Mouse (Mus musculus) MEL (cell line): Measurements from ENCODE around the gene Cfap54.

Experiments
- CTCF ChIP-seq, 3 experiments: IDR thresholded peaks in 2 of 3; conservative IDR thresholded peaks in 1 of 3; 2 replicates each; pipeline ENCODE4 v1.5.1; 2011 to 2012; ENCODE audit warnings: low read length in 3 of 3, low read depth in 2 of 3, mild to moderate bottlenecking in 2 of 3, improper control_type of control experiment in 1 of 3, inconsistent platforms in 1 of 3, mixed read lengths in 1 of 3, moderate library complexity in 1 of 3; ENCODE audit not compliant: control insufficient read depth in 1 of 3, insufficient read depth in 1 of 3, poor library complexity in 1 of 3, severe bottlenecking in 1 of 3
- MAFK ChIP-seq: IDR thresholded peaks from 2 replicates; pipeline ENCODE4 v1.6.1; 2011; ENCODE audit warnings: low read depth, mild to moderate bottlenecking, low read length, improper control_type of control experiment, borderline replicate concordance
- POLR2A ChIP-seq, 2 experiments: IDR thresholded peaks; 2 replicates each; pipeline ENCODE4 v1.6.1; 2011 to 2012; ENCODE audit warnings: low read length in 2 of 2, mild to moderate bottlenecking in 2 of 2, control low read depth in 1 of 2, improper control_type of control experiment in 1 of 2, low read depth in 1 of 2, moderate library complexity in 1 of 2; ENCODE audit not compliant: control insufficient read depth in 1 of 2, insufficient read depth in 1 of 2, poor library complexity in 1 of 2
- SMC3 ChIP-seq: IDR thresholded peaks from 2 replicates; pipeline ENCODE4 v1.6.1; 2011; ENCODE audit warnings: low read depth, low read length, improper control_type of control experiment

DNA sequence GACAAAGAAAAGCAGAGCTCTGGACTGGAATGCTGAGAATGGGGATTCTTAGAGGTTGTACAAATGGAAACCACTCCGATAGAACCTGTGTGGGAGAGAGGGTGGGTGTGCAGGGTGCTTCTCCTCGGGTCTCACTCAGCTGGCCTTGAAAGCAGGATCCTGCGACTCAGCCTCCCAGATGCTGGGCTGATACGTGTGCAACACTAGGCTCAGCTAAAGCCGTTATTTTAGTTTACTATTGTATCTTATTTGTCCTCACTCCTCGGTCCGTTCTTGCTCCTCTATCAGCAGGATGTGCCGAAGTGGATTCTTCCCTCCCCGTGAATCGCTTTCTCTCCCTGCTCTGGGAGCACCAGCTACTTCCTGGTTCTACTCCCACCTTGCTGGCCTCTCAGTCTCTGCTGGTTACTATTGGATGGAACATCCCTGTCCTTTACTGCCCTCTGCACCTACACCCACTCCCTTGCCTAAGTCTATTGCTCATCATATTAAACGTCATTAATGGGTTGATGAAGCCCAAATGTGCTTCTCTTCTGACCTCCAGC lies 3.4 kb downstream of the Cfap54 start:
- no peak for TF ChIP-seq CTCF (IDR thresholded peaks at IDR 0.05 in 2 of 3, conservative IDR thresholded peaks at IDR 0.05 in 1 of 3; ENCODE audit: control insufficient read depth in 1 of 3, insufficient read depth in 1 of 3, low read depth in 2 of 3, low read length in 3 of 3, poor library complexity in 1 of 3, severe bottlenecking in 1 of 3)
- no peak for TF ChIP-seq MAFK
- no peak for TF ChIP-seq SMC3
- no peak for TF ChIP-seq POLR2A (IDR thresholded peaks at IDR 0.05; ENCODE audit: control insufficient read depth in 1 of 2, insufficient read depth in 1 of 2, low read depth in 1 of 2, low read length in 2 of 2, poor library complexity in 1 of 2)
